ENCODE assay signal across 8 mouse cellular contexts in the genomic region with DNA sequence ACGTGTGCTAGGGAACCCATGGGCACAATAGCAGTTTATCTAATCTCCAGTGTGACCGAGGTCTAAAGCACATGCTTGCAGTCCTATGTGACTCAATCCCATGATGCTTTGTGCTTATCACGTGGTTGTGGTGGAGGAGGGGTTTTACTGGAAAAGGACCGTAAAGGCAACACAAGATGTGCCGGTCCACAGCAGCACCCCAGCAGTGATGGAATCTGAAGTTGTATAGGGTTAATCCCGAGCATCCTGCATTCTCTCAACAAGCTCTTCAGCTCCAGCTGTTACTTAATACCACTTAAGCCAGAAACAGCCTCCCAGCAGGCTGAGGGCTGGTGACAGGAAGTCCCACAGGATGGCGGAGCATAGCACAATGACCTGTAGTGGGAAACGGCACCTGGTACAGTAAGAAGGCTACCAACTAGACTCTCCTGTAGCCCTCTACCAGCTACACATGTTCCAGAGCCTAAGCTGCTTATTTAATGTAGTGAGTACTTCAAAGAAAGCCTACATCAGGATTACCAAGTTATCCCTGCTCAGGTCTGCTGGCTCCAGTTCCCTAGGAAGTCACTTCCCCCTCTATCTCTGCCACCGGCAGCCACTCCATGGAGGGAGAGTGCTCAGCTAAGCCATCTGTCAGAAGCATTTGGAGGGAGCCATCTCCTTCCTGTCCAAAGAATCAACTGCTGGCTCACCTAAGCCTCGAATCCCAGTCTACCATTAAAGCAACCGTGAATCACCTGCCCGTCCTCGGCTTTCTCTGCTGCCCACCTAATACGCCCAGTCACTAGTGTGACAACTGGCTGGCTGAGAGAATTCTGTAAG. TPM values are rescaled to one million over a fixed set of nuclear protein-coding genes. Genes with fewer than 3 reads are reported as not detected.
DNase-seq lines count a peak whose midpoint lies in the region; ATAC-seq lines count a peak whose summit lies in the region.

No protein-coding gene starts in this region.

- ATAC-seq in frontal cortex, adult (ENCODE audit: low TSS enrichment): peak; percentile 26

- no peak for DNase-seq in frontal cortex, adult 2 months (ENCODE audit: extremely low spot score in 1 of 2, low spot score in 1 of 2)
- DNase-seq in ES-CJ7 (ENCODE audit: low read depth, low spot score): peak; percentile 35
- peak; percentile 66 to 68 for DNase-seq in cerebellum, postnatal 36 days
- DNase-seq in heart, postnatal 4 days: peak; percentile 45
- no peak for DNase-seq in thymus, postnatal 36 days
- no peak for DNase-seq in adrenal gland, postnatal 10 days
- DNase-seq in spleen, postnatal 14 days (ENCODE audit: low spot score in 2 of 2): no peak

RNA-seq across cellular contexts. Expression of a gene that starts 51.3 kb away (rescaled TPM):
- polyA plus RNA-seq in frontal cortex, adult 2 months (2012; rRNA removed): 8.8 and 10.2 TPM in 2 replicates
- 10 to 100 TPM; 17.8 to 19.4 TPM for total RNA-seq in heart, postnatal 4 days (2021)
- 10 to 100 TPM; 12.3 to 14.1 TPM for total RNA-seq in adrenal gland, postnatal 10 days (2021)

Comparison
In these comparisons a context has a peak if more than half of its experiments do, and no peak if none do; other contexts are left out.
1. DNase-seq: peak in ES-CJ7 (single experiment), cerebellum, postnatal 36 days (2 of 2) and heart, postnatal 4 days (single experiment); none in frontal cortex, adult 2 months (0 of 2), thymus, postnatal 36 days (0 of 2), adrenal gland, postnatal 10 days (single experiment) and spleen, postnatal 14 days (0 of 2).